Mouse (Mus musculus): ENCODE results near the gene Cgnl1. TPM values are rescaled to one million over a fixed set of nuclear protein-coding genes. Genes with fewer than 3 reads are reported as not detected.
A peak's percentile ranks its signal among the peaks of the same experiment; 100 is the strongest.
"Not testable (repeated sequence)": the region's sequence is repeated elsewhere in the genome, so short reads cannot be mapped to it uniquely, and the experiment has no call there.

Cgnl1 gene
- total RNA-seq, 2 experiments from 2014 or later, result 42.8 to 44.9 TPM

DNA sequence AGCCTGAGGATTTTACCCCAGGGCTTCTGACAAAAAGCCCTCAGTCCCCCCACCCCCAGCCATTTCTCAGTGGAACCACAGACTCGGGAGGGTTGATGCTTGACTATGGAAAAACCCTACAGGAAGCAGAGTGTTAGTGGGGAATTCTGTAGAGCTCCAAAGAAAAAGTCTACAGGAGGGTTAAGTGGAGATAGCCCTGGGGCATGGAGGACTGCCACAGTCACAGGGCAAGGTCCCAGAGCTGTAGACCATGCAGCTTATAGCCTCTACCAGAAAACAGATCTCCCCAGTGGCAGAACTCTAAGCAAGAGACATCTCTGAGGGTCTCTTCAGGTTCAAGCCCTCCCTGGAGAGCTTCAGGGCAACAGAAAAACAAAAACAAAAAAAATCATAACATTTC, 135.8 kb downstream of the Cgnl1 start:
- intact Hi-C loops (cut with DNase I), result loop anchor here (5.0 kb wide), 1 partner anchor 762 kb away; no protein-coding TSS in a partner anchor
- DNase-seq, result no peak

DNA sequence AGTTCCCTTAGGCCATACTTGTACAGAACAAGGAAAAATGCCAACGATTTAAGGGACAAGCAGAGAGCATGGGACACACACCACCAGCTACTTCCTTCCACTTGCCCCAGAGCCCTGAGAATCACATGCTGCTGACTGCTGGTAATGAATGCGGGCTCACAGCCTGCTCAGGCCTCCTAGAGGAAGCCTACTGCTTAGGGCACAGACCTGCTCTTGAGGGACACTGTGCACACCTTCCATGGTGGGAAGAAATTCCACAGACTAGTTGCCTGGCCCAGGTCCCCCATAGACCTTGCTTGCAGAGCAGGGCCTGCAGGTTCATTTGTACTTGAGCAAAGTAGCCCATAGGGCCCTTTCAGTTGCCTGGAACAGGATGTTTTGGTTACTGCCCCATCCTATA, 136.5 kb downstream of the Cgnl1 start:
- DNase-seq, result no peak
- intact Hi-C loops (cut with DNase I), result loop anchor here (5.0 kb wide), 1 partner anchor 762 kb away; no protein-coding TSS in a partner anchor

DNA sequence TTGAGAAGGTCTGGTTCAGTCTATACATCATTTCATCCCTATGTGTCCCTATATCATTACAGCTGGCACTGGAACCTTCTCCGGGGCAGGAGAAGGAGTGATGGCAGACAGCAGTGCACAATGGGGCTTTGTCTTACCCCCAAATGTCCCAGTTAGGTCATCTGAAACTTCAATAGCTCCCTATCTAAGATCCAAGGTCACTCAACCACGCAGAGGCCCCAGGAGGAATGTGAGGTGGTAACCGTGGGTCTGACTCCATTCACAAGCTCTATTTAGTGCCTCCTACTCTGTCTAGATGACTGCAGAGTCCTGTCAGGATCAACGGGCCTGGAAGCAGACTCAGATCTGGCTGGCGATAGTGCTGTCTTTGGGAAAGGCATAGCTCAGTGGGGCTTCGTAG, 142.5 kb downstream of the Cgnl1 start:
- intact Hi-C loops (cut with DNase I), result loop anchor here (10.0 kb wide), 1 partner anchor 414 kb away; the partner anchor contains the start of gene Aldh1a2
- no peak for DNase-seq

DNA sequence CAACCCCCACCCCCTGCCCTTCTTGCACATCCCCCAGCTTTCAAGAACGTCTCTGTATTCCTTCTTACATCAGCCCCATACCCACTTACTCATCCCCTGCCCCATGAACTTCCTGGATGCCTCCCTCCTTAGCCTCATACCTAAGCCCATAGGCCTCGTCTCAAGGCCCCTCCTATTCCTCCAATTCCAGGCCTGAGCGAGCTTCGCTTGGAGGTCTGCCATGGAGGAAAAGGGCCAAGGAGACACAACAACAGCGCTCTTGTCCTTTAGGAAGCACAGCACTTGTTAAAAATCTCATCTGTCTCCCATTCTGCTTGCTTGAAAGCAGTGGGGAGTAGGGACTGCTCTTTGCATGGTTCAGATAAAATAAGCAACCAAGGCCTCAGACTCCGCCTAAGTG, 143.1 kb downstream of the Cgnl1 start:
- no peak for DNase-seq
- intact Hi-C loops (cut with DNase I), result loop anchor here (10.0 kb wide), 1 partner anchor 413 kb away; the partner anchor contains the start of gene Aldh1a2

DNA sequence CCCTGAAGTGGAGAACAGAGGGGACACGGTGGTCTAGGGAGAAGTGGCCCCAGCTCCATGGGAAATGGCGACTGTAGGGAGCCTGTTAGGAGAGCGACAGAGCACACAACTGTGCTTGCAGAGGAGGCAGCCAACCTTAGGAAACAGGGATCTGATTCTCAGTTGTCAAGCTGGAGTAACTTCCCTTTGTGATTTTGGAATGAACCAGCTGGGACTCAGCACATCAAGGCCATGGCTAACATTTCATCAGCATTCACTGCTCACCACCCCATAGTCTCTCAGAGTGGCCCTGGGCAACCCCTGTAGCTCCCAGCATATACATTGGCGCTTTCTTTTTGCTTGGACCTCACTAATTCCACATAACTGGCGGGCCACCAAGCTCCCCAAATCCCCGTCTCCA, 145.4 kb downstream of the Cgnl1 start:
- intact Hi-C loops (cut with DNase I), result loop anchor here (10.0 kb wide), 1 partner anchor 411 kb away; the partner anchor contains the start of gene Aldh1a2
- DNase-seq, result no peak

DNA sequence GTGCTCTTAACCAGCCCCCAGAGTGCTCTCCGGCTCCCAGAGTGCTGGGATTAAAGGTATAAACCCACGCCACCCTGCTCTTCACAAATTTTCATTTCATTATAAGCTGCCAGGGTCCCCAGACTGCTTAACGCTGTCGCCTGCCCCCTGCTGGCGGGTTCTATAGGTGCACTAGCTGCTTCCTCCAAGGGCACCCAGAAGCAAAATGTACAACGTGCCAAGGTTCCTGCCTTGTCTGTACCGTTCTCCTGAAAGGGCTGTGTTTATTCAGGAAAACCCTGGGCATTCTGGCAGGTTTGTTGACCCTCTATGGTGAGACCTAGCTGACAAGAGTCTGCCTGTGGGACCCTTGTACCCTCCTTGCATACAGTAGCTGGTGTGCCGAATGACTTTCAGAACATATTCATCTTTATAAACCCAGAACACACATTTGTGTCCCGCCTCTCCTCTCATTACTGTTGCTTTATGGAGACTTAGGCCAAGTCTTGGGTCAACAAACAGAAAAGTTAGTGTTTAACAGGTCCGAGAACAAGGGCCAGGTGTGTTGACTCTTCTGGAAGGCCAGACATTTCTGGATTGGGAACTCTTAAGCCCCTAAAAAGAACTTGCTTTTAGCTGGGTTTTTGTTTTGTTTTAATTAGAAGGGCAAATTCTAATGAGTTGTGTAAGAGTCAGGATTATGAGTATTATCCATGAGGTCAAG, 146.5 kb downstream of the Cgnl1 start:
- intact Hi-C loops (cut with DNase I), result loop anchor here (5.0 to 10.0 kb wide), 2 partner anchors 268 to 410 kb away; partner anchors contain the start of gene Aldh1a2
- DNase-seq, result peak; percentile 71 to 80

- intact Hi-C loops (cut with DNase I), result loop anchor here (5.0 to 10.0 kb wide), 2 partner anchors 267 to 409 kb away; partner anchors contain the start of gene Aldh1a2
- DNase-seq, result peak in 1 of 2 experiments; percentile 58
Measured at GRCm38 (mm10) chr9:71623871-71624569, 147.4 kb downstream of the Cgnl1 start.

DNA sequence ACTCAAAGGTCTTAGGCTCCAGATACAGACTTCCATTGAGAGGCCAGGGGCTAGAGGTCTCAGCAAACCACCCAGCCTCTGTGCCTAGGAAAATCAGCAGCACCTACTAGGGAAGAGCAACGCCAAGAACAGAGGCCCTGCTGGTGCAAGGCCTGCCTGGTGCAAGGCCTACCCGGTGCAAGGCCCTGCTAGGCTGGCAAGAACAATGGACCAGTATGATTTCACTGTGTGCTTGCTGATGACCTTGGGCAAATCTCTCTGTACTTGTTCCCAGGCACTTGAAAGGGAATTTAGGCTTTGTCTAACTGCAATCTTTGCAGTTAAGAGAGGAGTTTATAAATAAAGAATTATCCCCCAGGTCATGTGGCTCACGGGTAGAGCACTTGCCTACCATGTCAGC, 148.8 kb downstream of the Cgnl1 start:
- intact Hi-C loops (cut with DNase I), result loop anchor here (5.0 to 10.0 kb wide), 2 partner anchors 265 to 408 kb away; partner anchors contain the start of gene Aldh1a2
- peak in 1 of 2 experiments; percentile 23 for DNase-seq

DNA sequence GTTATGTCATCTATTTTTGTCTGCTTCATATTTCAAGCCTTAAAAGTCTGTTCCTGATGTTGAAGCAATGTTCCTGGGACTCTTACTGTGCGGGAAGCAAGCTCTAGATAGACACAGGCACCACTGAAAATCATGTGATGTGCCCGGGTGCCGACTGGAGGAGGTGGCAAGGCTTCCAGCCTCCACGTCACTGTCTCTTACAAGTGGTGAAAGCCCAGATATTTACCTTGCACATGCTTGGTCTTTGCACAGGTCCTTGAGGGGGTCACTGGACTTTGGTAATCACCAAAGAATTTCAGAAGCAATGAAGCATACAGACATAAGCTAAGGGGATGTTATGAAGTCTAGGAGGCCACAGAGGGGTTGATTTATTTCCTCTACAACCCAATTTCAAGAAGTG, 149.4 kb downstream of the Cgnl1 start:
- DNase-seq, result no peak
- intact Hi-C loops (cut with DNase I), result loop anchor here (5.0 to 10.0 kb wide), 2 partner anchors 265 to 407 kb away; partner anchors contain the start of gene Aldh1a2

GRCm38 (mm10) chr9:71620116-71620515, 151.3 kb downstream of the Cgnl1 start:
- DNase-seq, result not testable (repeated sequence)
- intact Hi-C loops (cut with DNase I), result loop anchor here (5.0 to 10.0 kb wide), 2 partner anchors 263 to 405 kb away; partner anchors contain the start of gene Aldh1a2

GRCm38 (mm10) chr9:71617363-71617762, 154.0 kb downstream of the Cgnl1 start:
- intact Hi-C loops (cut with DNase I), result loop anchor here (5.0 kb wide), 1 partner anchor 135 kb away; no protein-coding TSS in a partner anchor
- DNase-seq, result peak in 1 of 2 experiments; percentile 65

DNA sequence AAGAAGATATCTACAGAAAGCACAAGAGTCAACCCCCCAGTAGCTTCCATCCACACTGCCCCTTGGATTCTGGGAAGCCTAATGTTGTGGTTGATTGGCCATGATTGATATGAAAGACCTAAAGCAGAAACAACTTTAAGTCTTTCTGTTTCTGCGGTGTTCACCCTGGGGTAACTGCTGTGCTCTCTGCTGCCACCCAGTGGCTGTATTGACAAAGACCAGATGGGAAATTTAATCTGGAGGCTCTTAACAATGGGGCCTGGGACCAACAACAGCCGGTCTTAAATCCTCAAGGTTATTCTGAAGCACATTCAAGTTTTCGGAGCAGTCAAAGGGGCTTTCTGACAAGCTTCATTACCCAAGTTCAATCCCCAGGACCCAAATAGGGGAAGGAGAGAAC, 155.2 kb downstream of the Cgnl1 start:
- intact Hi-C loops (cut with DNase I), result loop anchor here (1.0 to 5.0 kb wide), 2 partner anchors 73 to 134 kb away; no protein-coding TSS in a partner anchor
- DNase-seq, result peak; percentile 86 to 93

DNA sequence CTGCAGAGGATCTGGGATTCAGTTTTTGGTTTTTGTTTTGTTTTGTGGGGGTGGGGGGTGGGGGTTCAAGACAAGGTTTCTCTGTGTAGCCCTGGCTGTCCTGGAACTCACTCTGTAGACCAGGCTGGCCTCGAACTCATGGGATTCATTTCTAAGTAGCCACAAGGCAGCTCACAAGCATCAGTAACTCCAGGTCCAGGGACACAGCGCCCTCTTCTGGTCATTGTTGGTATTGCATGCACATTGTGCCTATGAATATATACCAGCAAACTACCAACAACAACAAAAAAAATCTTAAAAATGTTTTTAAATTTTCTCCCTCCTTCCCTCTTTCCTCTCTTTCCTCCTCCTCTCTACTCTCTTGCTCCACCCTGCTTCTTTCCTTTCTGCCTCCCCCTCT, 156.8 kb downstream of the Cgnl1 start:
- intact Hi-C loops (cut with DNase I), result loop anchor here (5.0 kb wide), 1 partner anchor 132 kb away; no protein-coding TSS in a partner anchor
- peak; percentile 58 to 81 for DNase-seq

- intact Hi-C loops (cut with DNase I), result loop anchor here (2.0 kb wide), 1 partner anchor 22 kb away; no protein-coding TSS in a partner anchor
- DNase-seq, result peak in 1 of 2 experiments; percentile 58
Measured at GRCm38 (mm10) chr9:71612981-71613380, 158.4 kb downstream of the Cgnl1 start.

- peak; percentile 54 to 64 for DNase-seq
- intact Hi-C loops (cut with DNase I), result loop anchor here (2.0 kb wide), 1 partner anchor 21 kb away; no protein-coding TSS in a partner anchor
Measured at GRCm38 (mm10) chr9:71611876-71612275, 159.5 kb downstream of the Cgnl1 start.

- peak in 1 of 2 experiments; percentile 41 for DNase-seq
- intact Hi-C loops (cut with DNase I), result no loop called here
Measured at GRCm38 (mm10) chr9:71609010-71609409, 162.4 kb downstream of the Cgnl1 start.

DNA sequence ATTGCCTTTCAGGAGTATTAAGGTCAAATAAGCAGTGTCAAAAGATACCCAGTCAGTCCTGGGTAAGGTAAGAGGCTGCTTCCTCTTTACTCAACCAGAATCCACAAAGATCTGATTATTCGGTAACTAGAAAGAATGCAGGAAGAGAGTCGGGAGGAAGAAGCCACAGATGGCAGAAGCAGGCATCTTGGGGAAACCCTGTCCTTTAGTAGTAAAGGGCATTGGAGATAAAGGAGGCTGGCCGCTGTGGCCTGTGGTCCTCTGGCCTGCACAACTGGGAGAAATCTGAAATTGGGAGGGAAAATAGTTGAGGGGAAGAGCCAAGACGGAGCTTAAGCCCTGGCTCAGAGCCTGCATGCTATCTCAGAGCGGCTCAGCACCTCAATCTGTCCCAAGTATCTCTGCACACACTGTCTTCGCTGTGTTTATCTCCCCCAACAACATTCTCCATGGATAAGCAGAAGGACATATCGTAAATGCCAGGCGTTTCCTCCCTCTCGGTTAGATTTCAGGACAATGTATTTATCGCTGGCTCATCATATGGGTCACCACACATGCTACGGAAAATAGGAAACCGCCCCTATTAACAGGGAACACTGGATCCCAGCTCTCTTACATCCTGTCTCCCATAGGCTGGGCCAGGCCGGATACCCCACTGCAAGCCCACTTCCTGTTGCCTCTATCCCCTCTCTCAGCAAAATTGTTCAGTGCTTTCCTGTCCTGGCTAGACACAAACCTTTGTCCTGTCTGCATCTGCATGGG, 164.9 kb downstream of the Cgnl1 start:
- peak in 1 of 2 experiments; percentile 37 for DNase-seq
- intact Hi-C loops (cut with DNase I), result no loop called here

- DNase-seq, result no peak
- intact Hi-C loops (cut with DNase I), result no loop called here
Measured at GRCm38 (mm10) chr9:71604914-71605635, 166.3 kb downstream of the Cgnl1 start.

DNA sequence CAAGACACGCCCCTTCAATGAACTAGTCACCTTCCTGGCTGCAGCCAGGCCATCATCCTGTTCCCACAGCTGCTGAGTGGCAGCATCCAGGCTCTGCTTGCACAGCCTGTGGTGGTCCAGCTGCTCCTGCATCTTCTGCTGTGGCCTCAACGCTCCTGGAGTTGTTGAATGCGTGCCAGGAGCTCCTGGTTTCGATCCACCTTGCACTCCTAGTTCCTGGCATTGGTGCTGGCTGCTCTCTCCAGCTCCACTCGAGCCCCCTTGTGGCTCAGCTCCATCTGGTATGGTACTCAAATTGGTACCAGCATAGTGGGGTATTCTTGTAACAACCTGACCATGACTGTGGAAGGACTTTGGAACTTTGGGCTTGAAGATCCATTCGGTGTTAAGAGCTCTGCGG, 171.5 kb downstream of the Cgnl1 start:
- intact Hi-C loops (cut with DNase I), result no loop called here
- peak in 1 of 2 experiments; percentile 29 for DNase-seq

Measured in heart, postnatal 10 days (tissue).